Mouse (Mus musculus): ENCODE results near the gene Abhd17c. TPM values are rescaled to one million over a fixed set of nuclear protein-coding genes. Genes with fewer than 3 reads are reported as not detected.

Abhd17c gene
- polyA plus RNA-seq (2014; fragmentation: Illumina TruSeq; extraction: RNeasy Lipid Tissue Mini Kit (QIAGEN cat#74804); ENCODE audit: low read depth, low replicate concordance) = 209 TPM

GRCm38 (mm10) chr7:84151001-84151959 is at the start of gene Abhd17c:
TSS of gene Abhd17c (minus strand) at chr7:84151893.

DNA sequence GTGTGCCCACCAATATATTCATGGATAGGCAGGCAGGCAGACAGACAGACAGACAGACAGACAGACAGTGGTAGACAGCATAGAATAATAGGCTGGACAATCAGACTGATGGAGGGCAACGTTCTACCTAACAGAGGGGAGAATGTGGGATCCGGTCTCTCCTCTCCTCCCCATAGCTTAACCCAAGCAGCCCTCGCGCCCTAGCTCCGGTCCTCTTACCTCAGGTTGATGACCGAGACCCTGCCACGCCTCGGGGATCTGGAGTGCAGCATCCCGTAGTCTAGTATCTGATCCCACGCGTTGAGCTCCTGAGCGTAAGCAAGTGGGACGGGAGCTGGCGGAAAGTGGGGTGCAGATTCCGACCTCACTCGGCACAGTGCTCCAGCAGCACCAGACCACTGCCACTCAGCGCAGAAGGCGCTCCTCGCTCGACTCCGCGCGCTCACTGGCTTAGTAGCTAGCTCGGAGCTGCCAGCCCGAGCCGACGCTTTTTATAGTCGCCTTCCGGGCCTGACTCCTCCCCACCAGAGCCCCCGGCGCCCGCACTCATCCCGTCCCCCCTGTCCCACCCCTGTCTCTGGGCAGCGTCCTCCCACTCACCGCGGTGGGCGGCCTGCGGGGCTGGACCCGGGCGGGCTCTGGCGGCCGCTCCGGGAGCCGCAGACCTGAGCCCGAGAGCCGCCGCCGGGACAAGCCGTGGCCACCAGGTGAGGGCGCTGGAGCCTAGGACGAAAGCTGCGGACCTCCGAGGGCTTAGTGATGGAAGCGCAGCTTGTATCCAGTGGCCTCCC is 65.5 kb downstream of the Abhd17c start, which contains the start of gene Cemip:
Gene Cemip, minus strand, starts transcription at position 464 of the 791 bp plus-strand sequence.

Other genes with a start within 250 kb of the Abhd17c start
- 0.32 TPM for gene Cemip, start 65.4 kb downstream of the Abhd17c start, polyA plus RNA-seq (2014; fragmentation: Illumina TruSeq; extraction: RNeasy Lipid Tissue Mini Kit (QIAGEN cat#74804); ENCODE audit: low read depth, low replicate concordance)